Mouse (Mus musculus) erythroblast, embryonic 14.5 days (primary cell): Measurements from ENCODE around the gene Dock7.

Experiments used
- GATA1 ChIP-seq: IDR thresholded peaks from 2 replicates; pipeline ENCODE4 v1.6.1; 2012; ENCODE audit warnings: low read length, inconsistent platforms, mixed read lengths
- TAL1 ChIP-seq: IDR thresholded peaks from 3 replicates; pipeline ENCODE4 v1.6.1; 2012; ENCODE audit warnings: low read length, inconsistent platforms, mixed read lengths

GRCm38 (mm10) chr4:99022221-99022620 lies 98.5 kb downstream of the Dock7 start:
- TF ChIP-seq GATA1 (no peak), TAL1 (no peak)
